Mouse (Mus musculus) layer of hippocampus, postnatal 10 days (tissue): ENCODE measurements at regions not wholly inside any gene's neighbourhood (a gene's known extent, or its start where the extent isn't known, plus 50 kb on each side); places are given as distances from the start of the nearest gene placed in this dataset.

ENCODE experiments used
- DNase-seq, 2 experiments: peaks; one replicate each; pipeline ENCODE4 v3.0.0; 2021; ENCODE audit warnings: low spot score in 2 of 2

DNA sequence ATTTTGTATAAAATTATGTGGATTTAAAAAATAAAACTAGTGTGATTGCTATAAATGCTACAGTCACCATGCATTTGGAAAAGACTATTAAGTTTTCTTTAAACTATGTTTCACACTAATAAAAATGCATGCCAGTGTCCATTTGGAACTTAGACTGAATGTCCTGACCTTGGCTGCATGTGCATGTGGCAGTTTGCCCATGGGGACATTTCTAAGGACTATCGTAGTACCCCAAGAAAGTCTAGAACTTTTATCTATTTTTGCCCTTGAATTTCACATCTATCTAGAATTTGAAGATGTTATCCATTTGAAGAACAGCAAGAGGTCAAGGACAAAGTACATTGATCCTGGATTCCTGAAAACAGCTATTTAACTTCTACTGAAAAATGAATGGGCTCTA lies 745.9 kb downstream of the Tmem182 start:
- DNase-seq = no peak

DNA sequence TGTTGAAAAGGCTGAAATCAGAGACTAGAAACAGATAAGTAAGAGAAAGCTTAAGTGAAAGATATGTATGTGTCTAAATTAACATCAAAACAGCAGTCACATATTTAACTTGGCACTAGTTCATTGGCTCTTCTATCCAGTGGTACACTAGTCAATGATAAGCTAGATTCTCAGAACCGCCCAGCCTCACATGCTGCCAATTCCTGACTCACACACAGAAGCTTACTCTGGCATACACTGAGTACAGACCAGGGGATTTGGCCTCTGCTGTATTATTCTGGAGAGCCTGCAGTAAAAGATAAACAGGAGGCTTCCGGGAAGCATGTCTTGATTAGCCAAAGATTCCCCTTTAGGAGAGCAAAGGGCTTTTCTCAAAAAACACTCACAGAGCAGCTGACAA lies 750.2 kb downstream of the Tmem182 start:
- DNase-seq = peak; percentile 11 to 21

DNA sequence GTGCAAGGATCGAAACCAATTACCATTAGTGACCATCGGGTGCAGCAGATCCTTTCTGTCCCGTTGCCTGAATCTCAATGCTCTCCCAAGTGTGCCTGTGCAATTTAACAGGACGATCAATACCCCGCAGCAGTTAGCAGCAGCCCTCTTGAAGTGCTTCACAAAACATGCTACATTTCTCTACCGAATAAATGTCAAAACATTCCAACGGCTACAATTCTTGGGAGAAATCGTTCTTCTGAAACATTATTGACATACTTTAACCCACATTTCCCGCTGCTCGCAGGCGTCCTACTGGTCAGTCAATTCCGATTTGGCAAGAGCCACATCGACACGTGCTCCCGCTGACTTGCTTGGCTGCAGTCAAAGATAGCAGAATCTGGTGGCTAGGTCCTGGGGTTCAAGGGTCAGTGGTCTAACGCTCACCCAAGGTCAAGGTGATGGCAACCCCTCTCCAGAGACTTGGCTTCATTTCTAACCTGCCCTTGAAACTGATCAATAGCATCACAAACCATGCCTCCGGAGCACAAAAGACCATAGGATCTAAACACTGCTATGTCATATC lies 753.8 kb downstream of the Tmem182 start:
- DNase-seq = no peak

- DNase-seq = no peak
These were observed 754.6 kb downstream of the Tmem182 start for GRCm38 (mm10) chr1:41559991-41560390.

- DNase-seq = no peak
These were observed 798.1 kb downstream of the Tmem182 start for GRCm38 (mm10) chr1:41603471-41603870.

GRCm38 (mm10) chr1:41604996-41605747 lies 799.8 kb downstream of the Tmem182 start:
- DNase-seq = peak; percentile 15 to 34

GRCm38 (mm10) chr1:41605748-41606131 lies 800.3 kb downstream of the Tmem182 start:
- DNase-seq = peak in 1 of 2 experiments; percentile 32

GRCm38 (mm10) chr1:41610783-41611182 lies 805.4 kb downstream of the Tmem182 start:
- no peak for DNase-seq

DNA sequence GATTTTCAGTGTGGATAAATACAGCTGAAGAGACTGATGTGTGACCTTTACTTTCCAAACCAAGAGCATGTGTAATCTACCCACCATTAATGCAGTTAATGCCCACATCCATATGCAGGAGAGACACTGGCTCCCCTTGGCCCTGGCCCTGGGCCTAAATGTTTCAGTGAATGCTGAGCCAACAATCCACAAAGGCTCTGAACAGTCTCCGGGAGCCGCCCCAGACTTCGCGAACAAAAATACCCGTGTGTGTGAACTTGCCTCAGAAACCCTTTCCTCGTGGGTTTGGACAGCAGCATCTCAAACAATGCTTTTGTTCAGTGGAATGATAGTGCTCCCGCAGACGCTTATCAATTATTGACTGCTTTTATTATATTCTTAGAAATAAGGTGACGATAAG lies 846.4 kb downstream of the Tmem182 start:
- DNase-seq = peak in 1 of 2 experiments; percentile 13

GRCm38 (mm10) chr1:41652210-41652609 lies 846.8 kb downstream of the Tmem182 start:
- DNase-seq = no peak

GRCm38 (mm10) chr1:41652646-41653427 lies 847.4 kb downstream of the Tmem182 start:
- DNase-seq = peak; percentile 80 to 81

- DNase-seq = no peak
These were observed 868.7 kb downstream of the Tmem182 start for GRCm38 (mm10) chr1:41674086-41674485.

GRCm38 (mm10) chr1:41675345-41675744 lies 869.9 kb downstream of the Tmem182 start:
- DNase-seq = no peak

GRCm38 (mm10) chr1:41705692-41706091 lies 900.3 kb downstream of the Tmem182 start:
- DNase-seq = no peak

GRCm38 (mm10) chr1:41742644-41743331 lies 937.4 kb downstream of the Tmem182 start:
- no peak for DNase-seq

- DNase-seq = no peak
These were observed 937.9 kb downstream of the Tmem182 start for GRCm38 (mm10) chr1:41743332-41743710.

- DNase-seq = no peak
These were observed 939.1 kb downstream of the Tmem182 start for GRCm38 (mm10) chr1:41744531-41744930.

- no peak for DNase-seq
These were observed 936.2 kb upstream of the Pou3f3 start for GRCm38 (mm10) chr1:41759366-41759765.
